Mouse (Mus musculus) cerebellum, postnatal 14 days (tissue): ENCODE results near the gene Tada2b.
A peak's percentile ranks its signal among the peaks of the same experiment; 100 is the strongest.

Experiments used
- DNase-seq, 2 experiments: peaks; one replicate each; pipeline ENCODE4 v3.0.0; 2021; ENCODE audit warnings: mixed read lengths in 2 of 2

Tada2b gene

DNA sequence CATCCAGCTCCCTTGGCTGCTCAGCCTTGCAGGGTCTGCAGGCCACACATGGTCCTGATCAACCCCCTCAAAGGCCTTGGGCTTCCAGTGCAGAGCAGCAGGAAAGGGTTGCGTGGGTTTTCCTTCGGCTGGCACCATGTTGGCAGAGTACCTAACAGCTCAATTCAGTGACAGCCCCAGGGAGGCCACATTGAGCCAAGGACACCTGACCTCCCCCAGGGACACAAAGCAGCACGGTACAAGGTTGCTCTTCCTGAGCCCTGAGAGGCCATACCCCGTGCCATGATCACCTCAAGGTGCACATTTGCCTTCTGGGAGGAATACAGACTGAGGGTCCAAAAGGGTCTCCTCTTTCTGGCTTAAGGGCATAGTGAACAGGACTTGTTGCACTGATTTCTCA, 39.5 kb downstream of the Tada2b start:
- peak; percentile 40 to 48 for DNase-seq

DNA sequence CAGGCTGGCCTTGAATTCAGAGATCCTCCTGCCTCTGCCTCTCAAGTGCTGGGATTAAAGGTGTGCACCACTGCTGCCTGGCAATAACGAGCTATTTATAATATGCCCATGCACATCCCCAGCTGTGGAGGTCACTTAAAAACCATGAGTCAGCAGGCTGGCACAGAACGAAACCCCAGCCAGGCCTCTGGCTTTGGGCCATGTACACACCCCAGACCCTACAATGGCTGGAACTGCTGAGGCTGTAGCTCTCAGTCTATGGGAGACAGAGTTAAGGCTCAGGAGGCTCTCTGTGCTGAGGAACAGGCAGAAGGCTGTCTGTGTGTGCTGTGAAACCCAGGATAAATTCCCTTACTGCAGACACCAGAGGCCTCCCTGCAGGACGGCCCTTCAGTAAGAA, 43.3 kb downstream of the Tada2b start:
- no peak for DNase-seq

DNA sequence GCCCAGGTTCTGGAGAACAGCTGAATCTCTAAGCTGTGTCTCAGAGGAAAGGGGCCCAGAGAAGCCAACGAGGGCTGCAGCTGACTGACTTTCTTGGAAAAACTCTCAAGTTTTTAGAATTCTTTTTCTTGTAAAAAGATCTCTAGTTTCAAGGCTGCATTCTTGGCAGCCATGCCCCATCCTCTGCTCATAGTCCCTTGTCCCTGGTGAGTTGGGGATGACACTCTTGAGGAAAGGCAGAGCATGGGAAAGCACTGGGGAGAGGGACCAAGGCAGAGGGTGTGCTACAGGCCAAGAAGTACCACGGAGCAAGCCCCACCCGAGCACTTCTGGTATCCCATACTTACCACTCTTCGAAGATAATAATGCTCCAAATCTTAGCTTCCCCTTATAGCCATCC, 47.2 kb downstream of the Tada2b start:
- no peak for DNase-seq

DNA sequence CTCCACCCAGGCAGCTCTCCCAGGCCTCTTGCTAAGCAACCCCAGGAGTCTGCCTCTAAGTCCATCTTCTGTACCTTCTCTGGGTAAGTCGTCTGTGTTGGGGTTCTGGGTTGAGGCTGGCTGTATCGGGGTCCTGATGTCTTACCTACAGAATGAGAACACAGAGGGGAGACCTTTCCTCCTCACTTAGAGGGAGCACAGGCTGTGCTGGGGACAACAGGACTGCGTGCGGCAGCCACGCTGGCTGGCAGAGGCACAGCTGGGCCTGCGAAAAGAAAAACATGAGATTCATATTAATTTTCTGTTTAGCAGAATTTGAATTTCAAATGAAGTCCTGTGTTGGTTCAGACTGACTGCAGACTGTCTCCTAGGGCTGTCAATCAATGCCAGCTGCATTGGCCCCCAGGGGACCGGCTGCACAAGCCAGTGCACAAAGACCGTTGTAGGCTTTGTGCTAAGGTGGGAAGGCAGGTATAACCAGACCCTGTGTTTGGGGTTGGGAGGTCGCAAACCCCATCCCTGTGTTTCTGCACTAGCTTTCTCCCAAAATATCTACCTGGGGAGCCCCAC, 49.6 kb downstream of the Tada2b start:
- DNase-seq, result no peak

DNA sequence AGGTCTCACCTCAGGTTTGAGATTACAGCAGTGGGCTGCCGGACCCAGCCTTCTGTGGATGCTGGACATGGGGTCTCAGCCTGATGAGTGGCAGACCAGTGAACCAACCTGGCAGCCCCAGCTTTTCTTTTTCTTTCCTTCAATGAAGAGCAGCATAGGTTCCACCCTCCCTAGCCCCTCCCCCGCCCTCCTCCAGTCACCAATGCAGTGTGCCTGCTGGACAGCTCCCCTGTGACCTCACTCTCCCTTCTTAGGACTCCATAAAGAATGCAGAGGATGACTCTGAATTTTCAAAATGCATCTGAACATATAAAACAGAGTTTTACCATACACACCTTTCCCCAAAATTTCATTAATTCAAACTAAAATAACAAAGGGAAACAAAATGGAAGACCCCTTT, 52.4 kb downstream of the Tada2b start:
- no peak for DNase-seq

DNA sequence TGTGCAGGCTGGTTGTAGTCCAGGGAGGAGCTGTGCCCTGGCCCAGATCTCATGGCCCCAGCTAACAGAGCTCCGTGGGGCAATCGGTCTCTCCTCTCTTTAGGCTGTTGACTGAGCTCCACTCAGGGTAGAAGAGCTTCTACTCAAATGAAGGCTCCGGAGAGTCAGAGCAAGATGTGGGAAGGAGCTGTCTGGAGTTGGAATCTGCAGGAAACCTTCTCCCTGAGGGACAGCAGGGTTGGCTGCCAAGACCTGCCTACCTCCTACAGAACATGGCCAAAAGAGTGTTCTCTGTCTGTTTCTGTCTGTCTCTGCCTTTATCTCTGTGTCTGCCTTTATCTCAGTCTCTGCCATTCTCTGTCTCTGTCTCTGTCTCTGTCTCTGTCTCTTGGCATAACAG, 54.5 kb downstream of the Tada2b start:
- DNase-seq, result no peak

DNA sequence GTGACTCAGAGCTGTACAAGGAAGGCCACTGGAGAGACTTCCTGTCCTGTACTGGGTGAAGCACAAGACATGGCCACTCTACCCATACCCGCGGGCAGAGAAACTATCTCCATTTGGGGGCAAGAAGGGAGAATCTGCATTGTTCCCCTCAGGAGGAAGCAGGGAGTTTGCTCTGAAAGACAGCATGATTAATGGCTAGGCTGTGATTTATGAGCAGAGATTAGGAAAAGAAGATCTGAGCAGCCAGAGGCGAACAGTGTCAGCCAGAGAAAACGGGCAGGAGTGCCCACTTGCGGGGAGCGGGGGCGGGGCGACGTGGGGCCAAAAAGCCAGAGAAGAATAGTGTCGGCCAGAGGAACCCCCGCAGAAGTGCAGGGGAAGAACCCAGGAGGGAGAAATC, 56.3 kb downstream of the Tada2b start:
- no peak for DNase-seq

DNA sequence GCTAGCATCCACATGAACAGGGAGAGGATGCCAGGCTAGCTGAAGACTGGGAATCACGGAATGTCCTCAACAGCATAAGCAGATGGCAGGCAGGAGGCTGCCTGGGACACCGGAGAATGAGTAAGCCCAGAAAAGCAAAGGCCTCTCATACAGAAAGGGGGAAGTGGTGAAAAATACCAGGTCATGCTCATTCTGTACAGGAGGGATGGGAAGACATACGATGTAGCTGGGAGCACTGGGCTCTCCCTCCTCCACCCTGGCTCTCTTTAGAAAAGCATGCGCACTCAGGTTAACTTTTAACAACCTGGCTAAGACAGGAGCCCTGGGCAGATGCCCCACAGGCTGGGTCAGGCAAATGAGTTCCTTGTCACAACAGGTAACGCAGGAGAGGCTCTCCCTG, 57.7 kb downstream of the Tada2b start:
- DNase-seq, result peak; percentile 46 to 48

DNA sequence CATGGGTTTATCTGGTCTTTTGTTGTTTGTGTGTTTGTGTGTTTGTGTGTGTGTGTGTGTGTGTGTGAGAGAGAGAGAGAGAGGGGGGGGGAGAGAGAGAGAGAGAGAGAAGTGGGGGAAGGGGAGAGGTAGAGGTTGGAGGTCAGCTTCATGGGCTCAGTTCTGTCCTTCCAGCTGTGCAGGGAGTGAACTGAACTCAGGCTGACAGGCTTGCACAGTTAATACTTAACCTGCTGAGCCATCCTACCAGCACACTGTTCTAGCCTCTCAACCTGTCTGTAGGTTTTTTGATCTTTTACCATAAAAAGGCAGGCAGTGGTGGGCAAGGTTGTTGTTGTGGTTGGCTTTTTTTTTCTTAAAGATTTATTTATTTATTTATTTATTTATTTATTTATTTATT, 59.4 kb downstream of the Tada2b start:
- no peak for DNase-seq
